Mouse (Mus musculus): Measurements from ENCODE around the gene 4933402J07Rik.

4933402J07Rik gene

GRCm38 (mm10) chr8:87629656-87630055 lies 66.0 kb downstream of the 4933402J07Rik start:
- DNase-seq: no peak

GRCm38 (mm10) chr8:87631776-87632175 lies 68.1 kb downstream of the 4933402J07Rik start:
- DNase-seq: no peak

GRCm38 (mm10) chr8:87636226-87636742 lies 72.6 kb downstream of the 4933402J07Rik start:
- no peak for DNase-seq
